Mouse (Mus musculus): ENCODE measurements at regions not wholly inside any gene's neighbourhood (a gene's known extent, or its start where the extent isn't known, plus 50 kb on each side); places are given as distances from the start of the nearest gene placed in this dataset.

DNA sequence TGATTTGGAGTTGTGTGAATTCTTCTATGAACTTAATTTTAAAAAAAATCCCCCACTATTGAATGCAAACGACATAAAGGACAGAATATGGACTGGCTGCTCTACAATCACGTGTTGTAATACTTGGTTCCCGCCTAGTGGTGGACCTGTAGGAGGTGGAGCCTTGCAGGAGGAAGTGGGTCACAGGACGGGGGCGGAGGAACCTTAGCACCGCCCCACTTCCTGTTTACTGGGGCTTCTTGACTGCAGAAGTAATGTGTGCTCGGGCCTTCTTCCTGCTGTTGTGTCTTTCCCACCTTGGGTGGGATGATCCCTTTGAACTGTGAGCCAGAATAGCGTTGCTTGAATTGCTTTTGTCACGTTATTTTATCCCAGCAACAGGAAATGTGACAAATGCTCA, 52.2 kb upstream of the Tmem108 start:
- no peak for DNase-seq

GRCm38 (mm10) chr9:103818998-103819397, 57.4 kb upstream of the Tmem108 start:
- DNase-seq = no peak

- DNase-seq = no peak
Measured at GRCm38 (mm10) chr9:103821632-103822031, 60.0 kb upstream of the Tmem108 start.

DNA sequence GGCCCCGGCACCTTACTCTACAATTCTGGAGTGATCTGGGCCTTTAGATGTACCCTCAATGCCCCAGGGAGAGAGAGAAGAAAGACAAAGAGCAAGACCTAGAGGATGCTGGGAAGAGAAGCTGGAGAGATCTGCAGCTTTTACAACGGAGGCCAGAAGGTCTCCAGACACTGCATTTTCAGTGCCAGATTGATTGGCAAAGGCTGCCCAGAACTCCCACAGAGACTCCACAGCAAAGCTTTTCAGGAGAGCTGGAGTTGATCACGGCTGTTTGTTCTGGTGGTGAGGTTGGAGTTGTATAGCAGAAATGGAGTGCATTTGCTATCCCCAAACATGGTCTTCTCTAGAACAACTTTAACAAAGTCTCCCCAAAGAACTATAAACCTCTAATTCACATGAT, 61.9 kb upstream of the Tmem108 start:
- DNase-seq = no peak

DNA sequence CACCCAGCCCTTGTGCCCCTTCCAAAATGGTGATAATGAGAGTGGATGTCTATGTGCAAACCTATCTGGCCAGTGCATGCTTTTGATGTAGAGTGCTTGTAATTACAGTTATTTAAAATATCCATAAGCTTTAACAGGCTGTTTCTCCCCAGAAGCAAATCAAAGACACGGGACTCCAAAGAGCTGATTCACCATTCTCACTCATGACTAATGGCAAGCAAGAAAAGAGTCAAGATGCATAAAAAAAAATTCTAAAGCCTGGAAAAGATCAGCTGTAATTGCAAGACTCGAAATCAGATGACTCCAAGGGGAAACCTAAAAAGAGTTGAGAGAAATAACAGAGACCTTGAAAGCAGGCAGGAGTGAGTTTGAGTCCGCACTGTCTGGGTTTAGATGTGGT, 79.6 kb upstream of the Tmem108 start:
- DNase-seq = no peak

GRCm38 (mm10) chr9:103843836-103844235, 82.2 kb upstream of the Tmem108 start:
- no peak for DNase-seq

DNA sequence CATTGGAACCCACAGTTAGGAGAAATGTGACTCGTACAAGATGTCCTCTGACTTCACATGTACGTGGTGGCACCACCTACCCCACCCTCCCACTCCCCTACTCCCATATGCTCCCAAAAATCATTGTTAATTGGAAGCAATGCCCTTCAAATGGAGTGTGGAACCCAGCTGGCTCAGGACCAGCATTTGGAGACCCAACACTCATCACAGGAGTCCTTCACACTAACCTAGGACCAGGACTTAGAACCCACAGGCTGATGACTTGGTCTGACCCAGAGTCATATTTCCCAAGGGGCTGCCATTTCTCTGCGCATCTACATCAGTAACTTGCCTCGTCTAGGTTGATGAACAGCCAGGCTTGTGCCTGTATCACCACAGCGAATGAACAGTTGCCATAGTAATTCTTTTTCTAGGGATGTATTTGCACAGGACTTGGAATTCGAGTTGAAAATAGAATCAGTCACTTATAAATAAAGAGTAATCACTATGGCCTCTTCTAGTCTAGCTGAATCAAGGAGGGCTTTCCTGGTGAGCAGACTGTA, 84.3 kb upstream of the Tmem108 start:
- DNase-seq = no peak

- no peak for DNase-seq
Measured at GRCm38 (mm10) chr9:103847931-103848330, 86.3 kb upstream of the Tmem108 start.

- no peak for DNase-seq
Measured at GRCm38 (mm10) chr9:103849079-103849478, 87.4 kb upstream of the Tmem108 start.

DNA sequence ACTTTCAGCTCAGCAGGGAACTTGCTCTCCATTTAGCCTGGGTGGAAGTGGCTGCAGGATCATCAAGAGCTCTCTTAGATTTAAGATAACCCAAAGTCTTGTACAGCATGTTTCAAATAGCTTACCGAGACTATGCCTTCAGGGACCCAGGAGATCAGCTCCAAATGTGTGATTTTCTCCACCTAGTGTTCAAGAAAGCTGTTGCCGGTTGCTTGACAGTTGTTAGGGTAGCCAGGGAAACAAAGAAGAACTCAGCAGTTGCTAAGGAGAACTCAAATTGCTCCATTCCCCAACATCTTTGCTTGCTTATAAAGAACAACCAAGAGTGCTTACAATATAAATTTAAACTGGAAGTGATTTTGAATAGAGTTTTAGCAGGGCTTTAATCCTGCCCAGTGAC, 91.1 kb upstream of the Tmem108 start:
- no peak for DNase-seq

GRCm38 (mm10) chr9:103860658-103861377, 99.2 kb upstream of the Tmem108 start:
- no peak for DNase-seq

- DNase-seq = no peak
Measured at GRCm38 (mm10) chr9:103862493-103862892, 100.9 kb upstream of the Tmem108 start.

GRCm38 (mm10) chr9:103867433-103868209, 106.0 kb upstream of the Tmem108 start:
- no peak for DNase-seq

DNA sequence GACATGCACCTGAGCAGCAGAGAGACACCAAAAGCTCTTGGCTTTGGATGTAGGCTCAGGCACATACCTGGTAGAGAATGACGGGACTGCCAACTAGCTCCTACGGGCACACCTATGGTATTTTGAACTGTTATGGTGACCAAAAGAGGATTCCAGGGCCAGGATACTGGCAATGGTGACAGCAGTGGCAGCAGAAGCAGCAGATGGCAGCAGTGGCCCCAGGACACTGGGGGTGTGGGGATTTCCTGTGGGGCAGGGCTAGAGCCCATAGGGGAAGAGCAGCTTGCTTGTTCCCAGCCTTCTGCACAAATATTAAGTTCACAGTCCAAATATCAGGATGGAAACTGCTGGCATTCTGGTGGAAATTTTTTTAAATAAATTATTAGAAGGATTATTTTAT, 107.6 kb upstream of the Tmem108 start:
- DNase-seq = no peak

DNA sequence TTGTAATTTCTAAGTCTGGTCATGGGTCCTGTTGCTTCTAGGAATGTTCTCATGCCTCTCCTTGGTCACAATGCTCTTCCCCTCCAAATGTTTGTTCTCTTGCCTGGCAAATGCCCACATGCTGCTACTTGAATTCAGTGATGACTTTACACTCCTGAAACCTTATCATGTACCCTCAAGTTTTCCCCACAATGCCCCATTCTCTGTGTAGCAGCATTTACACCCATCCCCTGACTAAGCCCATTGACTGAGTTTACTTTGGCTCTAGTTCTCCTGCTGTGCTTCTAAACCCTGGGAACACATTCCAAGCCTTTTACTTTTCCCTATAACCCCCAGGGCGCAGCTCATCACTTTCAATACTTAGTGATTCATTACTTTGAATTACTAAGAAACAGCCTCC, 110.5 kb upstream of the Tmem108 start:
- no peak for DNase-seq

DNA sequence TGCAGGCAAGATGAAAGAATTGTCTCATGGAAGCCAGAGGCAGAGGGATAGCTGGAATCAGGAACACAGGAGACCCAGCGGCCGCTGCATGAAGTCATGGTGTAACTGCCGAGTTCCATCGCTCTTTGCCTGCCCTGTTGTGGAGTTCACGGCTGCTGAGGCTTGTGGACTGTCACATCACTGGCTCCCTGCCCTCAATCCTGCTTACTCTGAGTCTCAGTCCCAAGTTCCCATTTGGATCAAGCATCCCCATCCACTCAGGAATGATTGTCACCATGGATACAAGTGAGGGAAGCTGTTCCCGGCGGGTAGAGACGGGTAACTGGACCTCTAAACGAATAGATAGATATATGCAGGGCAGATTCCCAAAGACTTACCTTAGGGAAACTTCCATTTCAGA, 112.2 kb upstream of the Tmem108 start:
- DNase-seq = no peak

DNA sequence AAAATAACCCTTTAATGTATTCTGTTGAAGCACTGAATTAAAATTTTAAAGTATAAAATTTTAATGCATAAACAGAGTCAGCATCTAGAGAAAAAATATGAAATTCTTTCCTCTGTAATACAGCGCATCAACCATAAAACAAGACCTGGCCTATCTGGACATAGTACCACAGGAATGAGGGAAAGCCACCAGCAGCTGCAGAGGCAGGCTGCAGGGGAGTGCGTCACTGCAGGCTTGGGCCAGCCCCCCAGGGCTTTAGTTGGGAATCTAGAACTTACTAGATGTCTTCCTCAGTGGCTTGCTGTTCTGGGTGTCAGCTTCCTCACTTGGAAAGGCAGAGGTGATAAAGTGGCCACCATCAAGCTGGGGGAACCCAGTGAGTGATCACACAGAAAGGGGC, 116.2 kb upstream of the Tmem108 start:
- no peak for DNase-seq

- DNase-seq = no peak
Measured at GRCm38 (mm10) chr9:103892827-103893226, 109.5 kb upstream of the Nphp3 start.

GRCm38 (mm10) chr9:103894376-103894775, 108.0 kb upstream of the Nphp3 start:
- no peak for DNase-seq

DNA sequence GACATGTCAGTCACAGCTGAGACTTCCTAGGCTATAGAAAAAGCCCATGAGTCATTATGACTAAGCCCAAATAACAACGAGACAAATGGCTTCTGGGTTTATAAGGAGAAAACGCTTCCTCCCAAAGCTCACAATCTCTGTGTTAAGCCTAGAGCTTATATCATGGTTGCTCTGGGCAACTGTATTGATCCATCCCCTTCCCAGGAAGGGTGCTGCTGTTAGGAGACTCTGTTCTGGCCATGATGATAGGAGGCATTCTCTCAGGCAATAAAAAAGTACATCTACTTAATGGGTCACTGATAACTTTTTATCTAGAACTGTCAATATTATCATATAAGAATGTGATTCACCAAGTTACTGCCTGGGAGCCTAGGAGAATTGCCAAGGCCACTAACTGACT, 103.0 kb upstream of the Nphp3 start:
- DNase-seq = no peak

DNA sequence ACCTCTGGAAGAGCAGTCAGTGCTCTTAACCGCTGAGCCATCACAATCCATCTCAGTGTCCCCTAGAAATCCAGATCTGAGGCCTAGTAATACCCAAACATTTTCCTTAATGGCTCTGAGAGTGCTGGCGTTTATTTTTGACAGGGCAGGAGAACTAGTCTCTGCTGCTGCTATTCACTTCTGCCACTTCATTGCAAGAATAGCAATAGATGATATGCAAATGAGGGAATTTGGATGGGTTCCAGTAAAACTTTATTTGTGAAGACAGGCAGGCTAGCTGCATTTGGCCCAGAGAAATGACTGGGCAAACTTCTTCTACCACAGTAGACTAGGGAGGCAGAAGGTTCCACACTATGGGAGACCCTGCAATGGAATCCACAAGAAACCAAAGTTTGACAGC, 91.0 kb upstream of the Nphp3 start:
- no peak for DNase-seq

DNA sequence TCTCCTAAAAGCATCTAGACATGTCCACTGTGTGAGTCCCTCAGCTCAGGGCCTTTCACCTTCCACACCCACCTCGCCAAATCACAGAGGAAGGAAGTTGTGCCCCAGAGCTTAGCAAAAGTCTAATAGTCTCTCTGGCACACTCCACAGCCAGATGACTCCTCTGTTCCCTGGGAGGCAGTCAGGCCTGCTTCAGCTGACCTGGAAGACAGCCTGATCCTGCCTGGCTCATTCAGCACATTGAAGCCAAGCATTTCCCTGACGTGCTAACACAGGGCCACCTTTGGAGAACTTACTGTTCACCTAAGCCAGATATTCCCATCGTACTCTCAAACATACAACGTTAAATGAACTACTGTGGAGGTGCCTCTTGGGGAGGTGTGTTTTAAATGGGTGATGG, 87.2 kb upstream of the Nphp3 start:
- DNase-seq = no peak

- DNase-seq = no peak
Measured at GRCm38 (mm10) chr9:103917771-103918170, 84.6 kb upstream of the Nphp3 start.

DNA sequence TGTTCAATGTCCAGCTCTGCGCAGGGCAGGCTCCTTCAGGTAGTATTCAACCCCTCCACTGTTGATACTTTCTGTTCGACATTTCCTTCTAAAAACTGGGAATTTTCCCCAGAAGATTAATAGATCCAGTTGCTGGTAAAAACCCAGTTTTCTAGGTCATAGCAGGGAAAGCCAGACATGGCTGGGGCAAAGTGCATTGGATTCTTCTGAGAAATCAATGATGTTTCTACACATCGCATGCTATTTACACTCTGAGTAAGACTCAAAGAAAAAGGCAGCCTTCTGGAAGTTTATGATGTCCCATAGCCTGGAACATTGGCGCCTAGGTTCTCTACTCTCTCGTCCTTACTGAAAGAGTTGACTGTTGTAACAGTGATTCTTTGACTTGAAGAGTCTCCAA, 80.0 kb upstream of the Nphp3 start:
- no peak for DNase-seq
